Mouse (Mus musculus): Measurements from ENCODE around the gene Riok2. TPM values are rescaled to one million over a fixed set of nuclear protein-coding genes. Genes with fewer than 3 reads are reported as not detected.
"Not testable (repeated sequence)": the region's sequence is repeated elsewhere in the genome, so short reads cannot be mapped to it uniquely, and the experiment has no call there.

Riok2 gene
- polyA plus RNA-seq (2015; fragmentation: Nextera tagmentation; extraction: Ambion mirVana) = 21.6 and 24.9 TPM in 2 replicates

- peak; percentile 97 for ATAC-seq
- H3K27ac ChIP-seq (ENCODE audit: low read length) = peak within 1 kb of the TSS; percentile 83
- no peaks in the 10 kb centered on the region for H3K27me3 ChIP-seq (ENCODE audit: control insufficient read depth, insufficient read depth, low read depth, low read length)
- 0% methylated on average over 48 of the region's 48 CpGs for WGBS
- peaks cover 25% of the 10 kb centered on the region for H3K4me1 ChIP-seq (ENCODE audit: control insufficient read depth, insufficient read depth, low read length)
- H3K4me2 ChIP-seq (ENCODE audit: low read length) = peak within 1 kb of the TSS; percentile 80
- peak within 1 kb of the TSS; percentile 83 for H3K9ac ChIP-seq (ENCODE audit: low read depth, low read length)
- H3K36me3 ChIP-seq (ENCODE audit: control insufficient read depth, insufficient read depth, low read length) = 0 out of 2 replicates have a peak, but pooled peaks cover 7% of the 10 kb centered on the region
- H3K4me3 ChIP-seq (ENCODE audit: low read depth, low read length) = peak within 1 kb of the TSS; percentile 81
- H3K9me3 ChIP-seq (replicated peaks; ENCODE audit: control insufficient read depth, low read length, poor library complexity, severe bottlenecking) = no peaks in the 10 kb centered on the region
These were observed at the start of gene Riok2 for GRCm38 (mm10) chr17:17373918-17374910. Gene Riok2 (plus strand): TSS chr17:17374309.

- 77% methylated on average over 1 of the region's 1 CpGs for WGBS
- not testable (repeated sequence) for H3K27ac ChIP-seq (ENCODE audit: low read length); H3K4me1 ChIP-seq (ENCODE audit: control insufficient read depth, insufficient read depth, low read length); H3K9me3 ChIP-seq (replicated peaks; ENCODE audit: control insufficient read depth, low read length, poor library complexity, severe bottlenecking); ATAC-seq; H3K27me3 ChIP-seq (ENCODE audit: control insufficient read depth, insufficient read depth, low read depth, low read length); H3K4me3 ChIP-seq (ENCODE audit: low read depth, low read length); H3K4me2 ChIP-seq (ENCODE audit: low read length); H3K36me3 ChIP-seq (ENCODE audit: control insufficient read depth, insufficient read depth, low read length); H3K9ac ChIP-seq (ENCODE audit: low read depth, low read length)
These were observed 48.1 kb upstream of the Riok2 start for GRCm38 (mm10) chr17:17326022-17326421.

- 89% methylated on average over 4 of the region's 4 CpGs for WGBS
These were observed 47.5 kb upstream of the Riok2 start for GRCm38 (mm10) chr17:17326636-17327035.

GRCm38 (mm10) chr17:17345374-17346183 is 28.5 kb upstream of the Riok2 start:
- H3K9me3 ChIP-seq (replicated peaks; ENCODE audit: control insufficient read depth, low read length, poor library complexity, severe bottlenecking); H3K4me1 ChIP-seq (ENCODE audit: control insufficient read depth, insufficient read depth, low read length); H3K36me3 ChIP-seq (ENCODE audit: control insufficient read depth, insufficient read depth, low read length); H3K27me3 ChIP-seq (ENCODE audit: control insufficient read depth, insufficient read depth, low read depth, low read length); H3K27ac ChIP-seq (ENCODE audit: low read length): not testable (repeated sequence)
- ATAC-seq = peak; percentile 90
- Histone ChIP-seq H3K9ac (ENCODE audit: low read depth, low read length) (peak overlapping the region; percentile 30; the same call in 1 of the 2 replicates), H3K4me2 (ENCODE audit: low read length) (peak overlapping the region; percentile 56), H3K4me3 (ENCODE audit: low read depth, low read length) (peak overlapping the region; percentile 34)
- WGBS = 3% methylated on average over 28 of the region's 40 CpGs

More at GRCm38 (mm10) chr17:17326636-17327035, 47.5 kb upstream of the Riok2 start:
- no peak overlapping the region for H3K27ac ChIP-seq (ENCODE audit: low read length)
- no peak for ATAC-seq
- no peak overlapping the region for H3K4me2 ChIP-seq (ENCODE audit: low read length)
- H3K9ac ChIP-seq (ENCODE audit: low read depth, low read length) = no peak overlapping the region
- no peaks in the 10 kb centered on the region for H3K4me1 ChIP-seq (ENCODE audit: control insufficient read depth, insufficient read depth, low read length)
- H3K27me3 ChIP-seq (ENCODE audit: control insufficient read depth, insufficient read depth, low read depth, low read length) = no peaks in the 10 kb centered on the region
- H3K4me3 ChIP-seq (ENCODE audit: low read depth, low read length) = no peak overlapping the region
- H3K36me3 ChIP-seq (ENCODE audit: control insufficient read depth, insufficient read depth, low read length) = no peaks in the 10 kb centered on the region
- H3K9me3 ChIP-seq (replicated peaks; ENCODE audit: control insufficient read depth, low read length, poor library complexity, severe bottlenecking) = peaks cover 3% of the 10 kb centered on the region

GRCm38 (mm10) chr17:17346281-17346680 is 27.8 kb upstream of the Riok2 start:
- H3K4me2 ChIP-seq (ENCODE audit: low read length) = peak overlapping the region; percentile 56
- 35% methylated on average over 4 of the region's 4 CpGs for WGBS
- ATAC-seq; H3K27ac ChIP-seq (ENCODE audit: low read length); H3K9me3 ChIP-seq (replicated peaks; ENCODE audit: control insufficient read depth, low read length, poor library complexity, severe bottlenecking); H3K36me3 ChIP-seq (ENCODE audit: control insufficient read depth, insufficient read depth, low read length); H3K27me3 ChIP-seq (ENCODE audit: control insufficient read depth, insufficient read depth, low read depth, low read length); H3K4me1 ChIP-seq (ENCODE audit: control insufficient read depth, insufficient read depth, low read length): not testable (repeated sequence)
- peak overlapping the region; percentile 34 for H3K4me3 ChIP-seq (ENCODE audit: low read depth, low read length)
- peak overlapping the region; percentile 30; the same call in 1 of the 2 replicates for H3K9ac ChIP-seq (ENCODE audit: low read depth, low read length)

GRCm38 (mm10) chr17:17373550-17373917 is 575 bp upstream of the Riok2 start:
- no peak; the same call in 1 of the 2 replicates for ATAC-seq
- Histone ChIP-seq H3K9me3 (replicated peaks; ENCODE audit: control insufficient read depth, low read length, poor library complexity, severe bottlenecking) (no peaks in the 10 kb centered on the region), H3K4me1 (ENCODE audit: control insufficient read depth, insufficient read depth, low read length) (peaks cover 25% of the 10 kb centered on the region), H3K36me3 (ENCODE audit: control insufficient read depth, insufficient read depth, low read length) (0 out of 2 replicates have a peak, but pooled peaks cover 7% of the 10 kb centered on the region), H3K4me2 (ENCODE audit: low read length) (peak overlapping the region; percentile 80), H3K4me3 (ENCODE audit: low read depth, low read length) (peak overlapping the region; percentile 81), H3K27ac (ENCODE audit: low read length) (peak overlapping the region; percentile 83), H3K27me3 (ENCODE audit: control insufficient read depth, insufficient read depth, low read depth, low read length) (no peaks in the 10 kb centered on the region), H3K9ac (ENCODE audit: low read depth, low read length) (peak overlapping the region; percentile 83)
- WGBS = 7% methylated on average over 6 of the region's 6 CpGs

GRCm38 (mm10) chr17:17375581-17375980 is 1.5 kb downstream of the Riok2 start:
- Histone ChIP-seq H3K27me3 (ENCODE audit: control insufficient read depth, insufficient read depth, low read depth, low read length) (no peaks in the 10 kb centered on the region), H3K9ac (ENCODE audit: low read depth, low read length) (no peak overlapping the region), H3K27ac (ENCODE audit: low read length) (no peak overlapping the region), H3K9me3 (replicated peaks; ENCODE audit: control insufficient read depth, low read length, poor library complexity, severe bottlenecking) (no peaks in the 10 kb centered on the region), H3K36me3 (ENCODE audit: control insufficient read depth, insufficient read depth, low read length) (0 out of 2 replicates have a peak, but pooled peaks cover 8% of the 10 kb centered on the region), H3K4me1 (ENCODE audit: control insufficient read depth, insufficient read depth, low read length) (peaks cover 25% of the 10 kb centered on the region), H3K4me3 (ENCODE audit: low read depth, low read length) (peak overlapping the region; percentile 81; the same call in 1 of the 2 replicates), H3K4me2 (ENCODE audit: low read length) (peak overlapping the region; percentile 80)
- 90% methylated on average over 3 of the region's 3 CpGs for WGBS
- ATAC-seq = no peak

- Histone ChIP-seq H3K9ac (ENCODE audit: low read depth, low read length) (no peak overlapping the region), H3K36me3 (ENCODE audit: control insufficient read depth, insufficient read depth, low read length) (peaks cover 14% of the 10 kb centered on the region), H3K4me3 (ENCODE audit: low read depth, low read length) (no peak overlapping the region), H3K9me3 (replicated peaks; ENCODE audit: control insufficient read depth, low read length, poor library complexity, severe bottlenecking) (no peaks in the 10 kb centered on the region), H3K27me3 (ENCODE audit: control insufficient read depth, insufficient read depth, low read depth, low read length) (no peaks in the 10 kb centered on the region), H3K4me2 (ENCODE audit: low read length) (no peak overlapping the region), H3K27ac (ENCODE audit: low read length) (no peak overlapping the region), H3K4me1 (ENCODE audit: control insufficient read depth, insufficient read depth, low read length) (no peaks in the 10 kb centered on the region)
- WGBS = 95% methylated on average over 4 of the region's 4 CpGs
- ATAC-seq = no peak
These were observed 9.6 kb downstream of the Riok2 start for GRCm38 (mm10) chr17:17383703-17384102.

All from midbrain, embryonic 16.5 days (tissue).